2 mouse cellular contexts compared by ENCODE assay signal in genomic region chr11:106417860-106418259, GRCm38 (mm10).
TF ChIP-seq lines count a peak whose summit lies in the region.

No protein-coding gene starts in this region.

TF ChIP-seq in CH12.LX, 34 proteins besides CTCF, POLR2A, EP300 and RAD21:
- TF ChIP-seq GABPA (IDR thresholded peaks at IDR 0.05; ENCODE audit: insufficient replicate concordance, low read depth, low read length) (no peak), PAX5 (IDR thresholded peaks at IDR 0.05; ENCODE audit: low read length) (no peak), ZNF384 (IDR thresholded peaks at IDR 0.05; ENCODE audit: low read depth, low read length) (no peak), MAFK (IDR thresholded peaks at IDR 0.05; ENCODE audit: insufficient replicate concordance, low read length) (no peak), E2F4 (IDR thresholded peaks at IDR 0.05; ENCODE audit: insufficient replicate concordance, low read depth, low read length) (no peak), NELFE (IDR thresholded peaks at IDR 0.05; ENCODE audit: low read depth, low read length) (no peak), MAX (IDR thresholded peaks at IDR 0.05; ENCODE audit: low read length) (no peak), MYC (IDR thresholded peaks at IDR 0.05; ENCODE audit: low read depth, low read length) (no peak), CHD2 (IDR thresholded peaks at IDR 0.05; ENCODE audit: low read length) (no peak), UBTF (IDR thresholded peaks at IDR 0.05; ENCODE audit: low read depth, low read length) (no peak)

TF ChIP-seq in MEL, 35 proteins besides CTCF, POLR2A, EP300 and RAD21:
- peak; percentile 53; the same call in 1 of the 2 replicates for TF ChIP-seq TCF12 (IDR thresholded peaks at IDR 0.05; ENCODE audit: low read depth, low read length)
- TF ChIP-seq GATA1 (IDR thresholded peaks at IDR 0.05; ENCODE audit: low read depth, low read length) = peak; percentile 70
- no peak for TF ChIP-seq POLR2AphosphoS2 (IDR thresholded peaks at IDR 0.05; ENCODE audit: low read length)
- TF ChIP-seq UBTF (IDR thresholded peaks at IDR 0.05; ENCODE audit: borderline replicate concordance, insufficient read depth, low read depth, low read length) = no peak
- peak; percentile 53; the same call in 1 of the 2 replicates for TF ChIP-seq SIN3A (IDR thresholded peaks at IDR 0.05; ENCODE audit: low read length)
- TF ChIP-seq SMC3 (IDR thresholded peaks at IDR 0.05; ENCODE audit: low read depth, low read length) = no peak
- TF ChIP-seq MEF2A (IDR thresholded peaks at IDR 0.05; ENCODE audit: extremely low read depth, insufficient replicate concordance, low read depth, low read length, poor library complexity, severe bottlenecking) = no peak
- peak; percentile 49; the same call in 1 of the 2 replicates for TF ChIP-seq ETS1 (IDR thresholded peaks at IDR 0.05; ENCODE audit: low read depth, low read length)
- peak; percentile 89 for TF ChIP-seq RCOR1 (IDR thresholded peaks at IDR 0.05; ENCODE audit: low read depth, low read length)
- TF ChIP-seq MXI1 (IDR thresholded peaks at IDR 0.05; ENCODE audit: low read depth, low read length) = peak; percentile 40; the same call in 1 of the 2 replicates
TF ChIP-seq in MEL: peak in this region for 6.
